Mouse (Mus musculus): ENCODE data around the gene Mrpl50.
"Not testable (repeated sequence)": the region's sequence is repeated elsewhere in the genome, so short reads cannot be mapped to it uniquely, and the experiment has no call there.

Mrpl50 gene

GRCm38 (mm10) chr4:49506386-49506785 is 14.5 kb downstream of the Mrpl50 start, which contains the start of gene Baat:
Baat (minus strand) TSS chr4:49506557.
- no peak for DNase-seq

GRCm38 (mm10) chr4:49503563-49503962 is 17.3 kb downstream of the Mrpl50 start:
- no peak for DNase-seq

GRCm38 (mm10) chr4:49485934-49486650 is 34.8 kb downstream of the Mrpl50 start:
- DNase-seq: not testable (repeated sequence)

- DNase-seq: no peak
These were observed 35.5 kb downstream of the Mrpl50 start for GRCm38 (mm10) chr4:49485442-49485841.

DNA sequence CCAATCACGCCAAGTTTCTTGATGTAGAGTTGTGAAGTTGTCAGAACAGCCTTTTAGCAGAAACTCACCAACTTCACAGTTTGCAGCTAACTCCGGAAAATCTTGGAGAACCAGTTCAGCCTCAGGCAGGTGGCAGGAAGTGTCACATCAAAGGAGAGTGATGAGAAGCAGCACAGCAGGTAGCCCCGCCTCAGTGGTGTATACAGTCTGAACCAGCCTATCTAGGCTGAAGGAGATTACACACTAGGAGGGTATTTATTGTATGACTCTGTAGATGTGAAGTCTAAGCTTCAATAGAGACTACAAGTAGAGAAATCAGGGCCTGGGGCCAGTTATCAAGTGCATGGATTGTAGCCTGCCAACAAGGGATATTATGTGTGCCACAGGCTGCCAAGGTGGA is 40.0 kb downstream of the Mrpl50 start:
- DNase-seq: no peak

- DNase-seq: no peak
These were observed 40.7 kb downstream of the Mrpl50 start for GRCm38 (mm10) chr4:49480104-49480760.

DNA sequence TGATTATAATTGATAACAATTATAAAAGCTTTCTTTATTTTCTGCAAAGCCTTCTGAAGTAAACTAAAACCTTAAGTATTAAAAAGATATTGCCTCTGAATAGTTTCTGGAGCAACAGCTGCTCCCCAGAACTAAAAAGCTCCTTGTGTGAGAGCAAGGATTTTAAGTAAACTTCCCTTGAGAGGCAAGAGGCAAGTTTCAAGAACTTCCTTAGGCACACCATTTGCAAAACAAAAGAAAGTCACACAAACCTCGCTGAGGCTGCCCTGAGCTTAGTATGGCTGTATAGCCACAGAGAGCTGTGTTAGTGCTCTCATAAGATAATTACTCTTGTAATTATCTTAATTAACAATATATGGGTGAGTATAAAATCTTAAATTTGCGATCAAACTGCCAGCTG is 41.9 kb downstream of the Mrpl50 start:
- DNase-seq: not testable (repeated sequence)

- DNase-seq: no peak
These were observed 42.6 kb downstream of the Mrpl50 start for GRCm38 (mm10) chr4:49478118-49478877.

GRCm38 (mm10) chr4:49474583-49474982 is 46.3 kb downstream of the Mrpl50 start:
- no peak for DNase-seq

DNA sequence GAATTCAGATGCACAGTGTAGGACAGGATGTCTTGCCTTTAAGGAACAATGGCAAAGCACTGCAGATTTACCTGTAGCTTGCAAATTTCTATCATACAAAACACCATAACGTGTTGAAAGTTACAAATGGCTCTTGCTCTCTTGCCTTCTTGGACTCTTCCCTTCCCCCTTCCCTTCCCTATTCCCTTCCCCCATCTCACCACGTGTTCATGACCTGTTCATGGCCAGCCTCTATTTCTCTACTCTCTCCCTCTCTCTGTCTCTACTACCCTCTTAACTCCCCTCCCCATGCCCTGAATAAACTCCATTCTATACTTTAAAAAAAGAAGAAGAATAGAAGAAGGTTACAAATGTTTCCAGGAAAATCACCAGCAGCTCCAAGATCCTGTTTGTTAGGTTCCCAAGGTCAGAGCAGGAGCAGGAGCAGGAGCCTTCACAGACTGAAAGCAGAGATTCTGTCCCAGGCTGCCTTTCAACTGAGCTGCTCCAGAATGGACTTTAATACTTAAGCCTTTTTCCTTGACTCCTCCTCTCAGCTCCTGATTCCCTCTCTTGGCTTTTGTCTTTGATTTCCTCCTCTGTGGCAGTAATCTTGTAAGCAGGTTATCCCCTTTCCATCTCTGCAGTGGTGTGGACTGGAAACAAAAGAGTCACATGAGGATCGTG is 47.3 kb downstream of the Mrpl50 start, which contains the start of gene Acnat1:
Gene Acnat1 (minus strand): TSS at position 478 of the 666 bp plus-strand sequence.
- DNase-seq: no peak

DNA sequence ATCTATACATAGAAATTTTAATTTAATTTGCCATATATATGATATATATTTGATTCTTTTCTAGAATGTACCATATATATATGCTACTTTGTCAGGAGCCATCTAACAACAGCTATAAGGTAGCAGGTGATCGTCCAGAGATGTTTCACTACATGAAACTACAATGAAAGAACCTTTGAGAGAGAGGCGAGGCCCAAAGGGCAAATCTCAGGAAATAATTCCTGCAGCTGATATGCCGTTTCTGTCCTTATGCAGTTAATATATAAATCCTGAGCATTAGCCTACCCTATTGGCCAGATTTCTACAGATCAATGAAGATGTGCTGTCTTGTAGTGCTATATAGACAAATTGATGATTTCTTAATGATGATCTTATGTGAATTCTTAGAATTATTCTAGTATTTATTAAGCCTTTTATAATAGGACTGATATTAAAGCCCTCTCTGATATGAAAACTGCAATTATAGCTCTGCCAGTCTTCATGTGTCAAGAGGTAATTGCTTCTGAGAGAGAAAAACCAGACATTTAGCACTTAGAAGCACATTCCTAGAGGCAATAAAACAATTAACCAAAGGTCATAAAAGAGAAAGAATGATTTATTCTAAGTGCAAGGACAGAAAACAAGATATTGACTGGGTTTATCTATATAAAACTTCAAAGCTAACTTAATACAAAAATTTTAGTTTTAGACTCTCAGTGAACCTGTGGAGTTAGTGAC is 51.3 kb downstream of the Mrpl50 start:
- DNase-seq: no peak

GRCm38 (mm10) chr4:49467360-49467759 is 53.5 kb downstream of the Mrpl50 start:
- no peak for DNase-seq
